Mouse (Mus musculus) embryonic facial prominence, embryonic 11.5 days (tissue): ENCODE data around the gene Dapk2. TPM values are rescaled to one million over a fixed set of nuclear protein-coding genes. Genes with fewer than 3 reads are reported as not detected.

Source experiments
- ATAC-seq: fragments of 200-750 bp; cut with Nextera tagmentation; replicated peaks from 2 replicates; pipeline ENCODE4 v1.8.0; 2017; ENCODE audit warnings: low read depth; ENCODE audit not compliant: insufficient number of reproducible peaks, low FRiP score, low TSS enrichment
- DNase-seq: peaks from one replicate; pipeline ENCODE4 v3.0.0-alpha.2; 2015; ENCODE audit warnings: low spot score
- H3K27ac ChIP-seq: fragments of 300-500 bp; sonication (generic); replicated peaks from 2 replicates; pipeline ENCODE4 v1.5.1; 2014; ENCODE audit warnings: mild to moderate bottlenecking, low read depth, low read length, control low read depth
- H3K27me3 ChIP-seq: fragments of 300-500 bp; sonication (generic); 2 replicates; pipeline ENCODE4 v1.6.1; 2014; ENCODE audit warnings: mild to moderate bottlenecking, low read length, moderate library complexity, mixed read lengths; ENCODE audit not compliant: control insufficient read depth, insufficient read depth
- H3K36me3 ChIP-seq: fragments of 300-500 bp; sonication (generic); replicated peaks from 2 replicates; pipeline ENCODE4 v1.6.1; 2014; ENCODE audit warnings: low read depth, mild to moderate bottlenecking, low read length, moderate library complexity, mixed read lengths; ENCODE audit not compliant: control insufficient read depth, insufficient read depth
- H3K4me1 ChIP-seq: fragments of 300-500 bp; sonication (generic); 2 replicates; pipeline ENCODE4 v1.6.1; 2014; ENCODE audit warnings: low read length, mixed read lengths; ENCODE audit not compliant: control insufficient read depth, insufficient read depth
- H3K4me2 ChIP-seq: fragments of 300-500 bp; sonication (generic); 2 replicates; pipeline ENCODE4 v1.6.1; 2014; ENCODE audit warnings: low read depth, mild to moderate bottlenecking, control low read depth, low read length, moderate library complexity
- H3K4me3 ChIP-seq: fragments of 300-500 bp; sonication (generic); 2 replicates; pipeline ENCODE4 v1.5.1; 2014; ENCODE audit warnings: low read depth, low read length, control low read depth
- H3K9ac ChIP-seq: fragments of 300-500 bp; sonication (generic); replicated peaks from 2 replicates; pipeline ENCODE4 v1.6.1; 2014; ENCODE audit warnings: mild to moderate bottlenecking, control low read depth, low read length
- H3K9me3 ChIP-seq: fragments of 300-500 bp; sonication (generic); replicated peaks from 2 replicates; pipeline ENCODE4 v1.6.1; 2016; ENCODE audit warnings: mild to moderate bottlenecking, low read length, inconsistent platforms, mixed read lengths; ENCODE audit not compliant: control insufficient read depth
- WGBS: fragments of 180-500 bp; shearing (Covaris S2); extraction: QIAGEN DNeasy Blood & Tissue Kit; methylation state at CpG from one replicate; pipeline ENCODE4 v1.1.7; 2014; 5-methylcytosine and 5-hydroxymethylcytosine counted together
- polyA plus RNA-seq: library from polyadenylated mRNA; unstranded; fragments of >200 nt; fragmentation: Nextera tagmentation; extraction: Ambion mirVana; gene quantifications from 2 replicates; pipeline ENCODE4 v1.2.1, GENCODE M21; 2014

Gene Dapk2
- polyA plus RNA-seq, 1 experiment from 2014 or later: 6.2 TPM

DNA sequence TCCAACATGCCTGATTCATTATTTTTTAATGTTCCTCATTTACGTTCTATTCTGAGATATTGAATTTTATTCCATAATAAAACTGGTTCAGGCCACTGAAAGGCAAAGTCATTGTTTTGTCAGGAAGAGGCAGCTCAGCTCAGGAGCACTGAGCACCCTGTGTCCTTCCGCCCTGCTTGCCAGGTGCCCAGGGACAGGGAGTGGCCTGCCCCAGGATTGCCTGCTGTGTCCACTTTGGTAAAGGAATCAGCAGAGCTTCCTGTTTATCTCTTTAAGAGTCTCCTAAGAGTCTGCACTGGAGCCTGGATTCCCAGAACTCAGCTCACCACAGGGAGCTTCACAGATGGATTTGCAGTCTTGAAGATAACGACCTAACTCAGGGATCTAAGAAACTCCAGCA, 153.4 kb downstream of the Dapk2 start:
- H3K4me3 ChIP-seq: no peak overlapping the region
- H3K4me1 ChIP-seq: no peaks in the 10 kb centered on the region
- H3K9me3 ChIP-seq: no peaks in the 10 kb centered on the region
- no peak overlapping the region for H3K9ac ChIP-seq
- no peak for DNase-seq
- ATAC-seq: no peak
- no peaks in the 10 kb centered on the region for H3K36me3 ChIP-seq
- H3K27ac ChIP-seq: no peak overlapping the region
- H3K27me3 ChIP-seq: no peaks in the 10 kb centered on the region
- no peak overlapping the region for H3K4me2 ChIP-seq
- WGBS: 44% methylated on average over 3 of the region's 3 CpGs

GRCm38 (mm10) chr9:66316603-66317002, 158.6 kb downstream of the Dapk2 start:
- no peaks in the 10 kb centered on the region for H3K9me3 ChIP-seq

More at GRCm38 (mm10) chr9:66316603-66317002, 158.6 kb downstream of the Dapk2 start:
- 86% methylated on average over 2 of the region's 2 CpGs for WGBS
- H3K27ac ChIP-seq: no peak overlapping the region
- DNase-seq (no peak), ATAC-seq (no peak)
- H3K9ac ChIP-seq: no peak overlapping the region
- H3K4me1 ChIP-seq: no peaks in the 10 kb centered on the region
- no peaks in the 10 kb centered on the region for H3K36me3 ChIP-seq
- no peak overlapping the region for H3K4me3 ChIP-seq
- no peaks in the 10 kb centered on the region for H3K27me3 ChIP-seq
- H3K4me2 ChIP-seq: no peak overlapping the region

Other genes with a start within 250 kb of the Dapk2 start
- gene Trip4, start 249.4 kb upstream of the Dapk2 start, polyA plus RNA-seq: 37.9 and 45.5 TPM in 2 replicates
- 17.3 and 17.9 TPM in 2 replicates for gene Csnk1g1, start 249.3 kb upstream of the Dapk2 start, polyA plus RNA-seq
- 543 and 552 TPM in 2 replicates for gene Ppib, start 98.0 kb upstream of the Dapk2 start, polyA plus RNA-seq
- 4.1 and 4.7 TPM in 2 replicates for gene Snx22, start 88.5 kb upstream of the Dapk2 start, polyA plus RNA-seq
- 144 and 148 TPM in 2 replicates for gene Snx1, start 31.6 kb upstream of the Dapk2 start, polyA plus RNA-seq
- 184 and 206 TPM in 2 replicates for gene Ciao2a, start 31.6 kb upstream of the Dapk2 start, polyA plus RNA-seq
- gene Herc1, start 192.2 kb downstream of the Dapk2 start, polyA plus RNA-seq: 24.1 and 25.2 TPM in 2 replicates